Mouse (Mus musculus) kidney, embryonic 15.5 days (tissue): ENCODE data around the gene Gm16181. TPM values are rescaled to one million over a fixed set of nuclear protein-coding genes. Genes with fewer than 3 reads are reported as not detected.
A peak's percentile ranks its signal among the peaks of the same experiment; 100 is the strongest.

Experiments
- ATAC-seq: fragments of 200-750 bp; cut with Nextera tagmentation; replicated peaks from 2 replicates; pipeline ENCODE4 v1.8.0; 2017; ENCODE audit warnings: moderate TSS enrichment; ENCODE audit not compliant: low FRiP score
- H3K27ac ChIP-seq: fragments of 300-500 bp; sonication (generic); 2 replicates; pipeline ENCODE4 v1.5.1; 2015; ENCODE audit warnings: mild to moderate bottlenecking, inconsistent platforms
- H3K27me3 ChIP-seq: fragments of 300-500 bp; sonication (generic); 2 replicates; pipeline ENCODE4 v1.6.1; 2015; ENCODE audit warnings: inconsistent platforms
- H3K36me3 ChIP-seq: fragments of 300-500 bp; sonication (generic); 2 replicates; pipeline ENCODE4 v1.6.1; 2015; ENCODE audit warnings: inconsistent platforms
- H3K4me1 ChIP-seq: fragments of 300-500 bp; sonication (generic); 2 replicates; pipeline ENCODE4 v1.6.1; 2015; ENCODE audit warnings: inconsistent platforms
- H3K4me2 ChIP-seq: fragments of 300-500 bp; sonication (generic); 2 replicates; pipeline ENCODE4 v1.6.1; 2015; ENCODE audit warnings: moderate library complexity, mild to moderate bottlenecking, inconsistent platforms
- H3K4me3 ChIP-seq: fragments of 300-500 bp; sonication (generic); replicated peaks from 2 replicates; pipeline ENCODE4 v1.5.1; 2015; ENCODE audit warnings: mild to moderate bottlenecking, inconsistent platforms
- H3K9ac ChIP-seq: fragments of 300-500 bp; sonication (generic); 2 replicates; pipeline ENCODE4 v1.6.1; 2015; ENCODE audit warnings: mild to moderate bottlenecking, inconsistent platforms
- H3K9me3 ChIP-seq: fragments of 300-500 bp; sonication (generic); replicated peaks from 2 replicates; pipeline ENCODE4 v1.6.1; 2016; ENCODE audit warnings: inconsistent platforms
- WGBS: fragments of 180-500 bp; shearing (Covaris S2); methylation state at CpG from one replicate; pipeline ENCODE4 v1.1.7; 2015; ENCODE audit warnings: mixed read lengths; 5-methylcytosine and 5-hydroxymethylcytosine counted together
- polyA plus RNA-seq: library from polyadenylated mRNA; unstranded; fragments of >200 nt; fragmentation: Nextera tagmentation; extraction: Ambion mirVana; gene quantifications from 2 replicates; pipeline ENCODE4 v1.2.1, GENCODE M21; 2015

Gm16181 gene
- polyA plus RNA-seq, 1 experiment from 2014 or later: 0.65 TPM

DNA sequence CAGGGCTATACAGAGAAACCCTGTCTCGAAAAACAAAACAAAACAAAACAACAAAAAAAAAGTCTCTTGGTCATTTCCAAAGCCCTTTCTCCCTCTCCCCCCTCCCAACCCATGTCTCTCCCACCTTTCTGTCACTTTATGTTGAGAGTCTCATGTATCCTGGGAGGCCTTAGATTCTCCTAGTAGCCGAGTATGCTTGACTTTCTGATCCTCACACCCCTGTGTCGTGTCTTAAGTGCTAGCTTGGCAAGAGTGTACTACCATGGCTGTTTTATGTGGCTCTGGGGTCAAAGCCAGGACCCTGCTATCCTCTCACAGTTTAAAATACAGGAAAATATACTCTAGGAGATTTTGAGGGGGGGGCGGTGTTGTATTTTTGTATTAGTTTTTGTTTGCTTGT, 33.3 kb upstream of the Gm16181 start:
- Histone ChIP-seq H3K36me3 (no peaks in the 10 kb centered on the region), H3K4me1 (peaks cover 12% of the 10 kb centered on the region), H3K4me3 (no peak overlapping the region), H3K27ac (no peak overlapping the region), H3K9me3 (no peaks in the 10 kb centered on the region), H3K27me3 (no peaks in the 10 kb centered on the region), H3K9ac (no peak overlapping the region), H3K4me2 (no peak overlapping the region)
- ATAC-seq: no peak
- 63% methylated on average over 4 of the region's 4 CpGs for WGBS

DNA sequence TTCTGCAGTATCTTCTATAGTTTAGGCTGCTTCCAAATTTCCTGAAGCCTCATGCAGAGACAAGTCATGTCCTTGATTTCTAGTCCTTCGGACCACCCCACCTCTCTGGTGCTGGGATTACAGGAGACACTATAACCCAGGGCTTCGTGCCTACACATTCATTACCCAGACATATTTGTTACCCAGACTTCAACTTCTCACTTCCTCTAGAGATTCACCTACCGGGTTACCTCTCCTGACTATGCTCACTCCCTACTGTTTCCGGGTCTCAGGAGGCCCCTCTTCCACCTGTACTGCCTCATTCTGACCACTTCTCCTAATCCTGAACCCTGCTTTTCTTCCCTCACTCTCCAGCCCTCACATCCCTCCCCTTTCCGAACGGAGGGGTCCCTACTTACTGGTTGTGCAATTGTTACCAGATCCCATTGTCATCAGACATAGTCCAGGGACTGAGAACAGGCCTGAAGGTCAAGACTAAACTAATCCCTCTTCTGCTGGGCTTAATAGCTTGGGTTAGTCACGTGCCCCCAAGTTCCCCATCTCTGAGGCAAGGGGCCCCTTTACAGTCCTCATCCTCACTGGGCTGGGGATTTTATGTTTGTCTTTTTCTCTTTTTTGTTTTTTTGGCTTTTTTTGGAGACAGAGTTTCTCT, 32.5 kb upstream of the Gm16181 start, which contains the start of gene Lst1:
Gene Lst1, minus strand, starts transcription at position 481 of the 652 bp plus-strand sequence.
- Histone ChIP-seq H3K4me1 (peaks cover 12% of the 10 kb centered on the region), H3K27ac (no peak within 1 kb of the TSS), H3K9ac (no peak within 1 kb of the TSS), H3K4me3 (no peak within 1 kb of the TSS), H3K27me3 (0 out of 2 replicates have a peak, but pooled peaks cover under 1% of the 10 kb centered on the region), H3K4me2 (no peak within 1 kb of the TSS), H3K36me3 (no peaks in the 10 kb centered on the region), H3K9me3 (no peaks in the 10 kb centered on the region)
- ATAC-seq: no peak
- WGBS: 78% methylated on average over 7 of the region's 7 CpGs

GRCm38 (mm10) chr17:35189186-35189585, 31.4 kb upstream of the Gm16181 start:
- Histone ChIP-seq H3K4me1 (peaks cover 13% of the 10 kb centered on the region), H3K9me3 (no peaks in the 10 kb centered on the region), H3K4me2 (no peak overlapping the region), H3K4me3 (no peak overlapping the region), H3K36me3 (no peaks in the 10 kb centered on the region), H3K27ac (no peak overlapping the region), H3K27me3 (peaks cover 11% of the 10 kb centered on the region), H3K9ac (no peak overlapping the region)
- WGBS: 52% methylated on average over 1 of the region's 1 CpGs
- no peak for ATAC-seq

GRCm38 (mm10) chr17:35190096-35190495, 30.5 kb upstream of the Gm16181 start:
- no peaks in the 10 kb centered on the region for H3K9me3 ChIP-seq
- no peak for ATAC-seq
- 80% methylated on average over 4 of the region's 4 CpGs for WGBS
- no peaks in the 10 kb centered on the region for H3K36me3 ChIP-seq
- H3K4me2 ChIP-seq: no peak overlapping the region
- no peak overlapping the region for H3K4me3 ChIP-seq
- peaks cover 20% of the 10 kb centered on the region for H3K27me3 ChIP-seq
- no peak overlapping the region for H3K9ac ChIP-seq
- peaks cover 21% of the 10 kb centered on the region for H3K4me1 ChIP-seq
- H3K27ac ChIP-seq: no peak overlapping the region

- no peak for ATAC-seq
- no peak overlapping the region for H3K4me2 ChIP-seq
- H3K9ac ChIP-seq: no peak overlapping the region
- peaks cover 23% of the 10 kb centered on the region for H3K4me1 ChIP-seq
- no peaks in the 10 kb centered on the region for H3K9me3 ChIP-seq
- no peak overlapping the region for H3K4me3 ChIP-seq
- peaks cover 36% of the 10 kb centered on the region for H3K27me3 ChIP-seq
- WGBS: 70% methylated on average over 2 of the region's 2 CpGs
- H3K27ac ChIP-seq: no peak overlapping the region
- no peaks in the 10 kb centered on the region for H3K36me3 ChIP-seq
Measured at GRCm38 (mm10) chr17:35191723-35192122, 28.9 kb upstream of the Gm16181 start.

GRCm38 (mm10) chr17:35192924-35193323, 27.7 kb upstream of the Gm16181 start:
- peaks cover 22% of the 10 kb centered on the region for H3K4me1 ChIP-seq
- no peak overlapping the region for H3K4me2 ChIP-seq
- no peak overlapping the region for H3K4me3 ChIP-seq
- no peak overlapping the region for H3K27ac ChIP-seq
- H3K9me3 ChIP-seq: no peaks in the 10 kb centered on the region
- no peaks in the 10 kb centered on the region for H3K36me3 ChIP-seq
- no peak overlapping the region for H3K9ac ChIP-seq
- 85% methylated on average over 5 of the region's 5 CpGs for WGBS
- peaks cover 42% of the 10 kb centered on the region for H3K27me3 ChIP-seq
- ATAC-seq: no peak

DNA sequence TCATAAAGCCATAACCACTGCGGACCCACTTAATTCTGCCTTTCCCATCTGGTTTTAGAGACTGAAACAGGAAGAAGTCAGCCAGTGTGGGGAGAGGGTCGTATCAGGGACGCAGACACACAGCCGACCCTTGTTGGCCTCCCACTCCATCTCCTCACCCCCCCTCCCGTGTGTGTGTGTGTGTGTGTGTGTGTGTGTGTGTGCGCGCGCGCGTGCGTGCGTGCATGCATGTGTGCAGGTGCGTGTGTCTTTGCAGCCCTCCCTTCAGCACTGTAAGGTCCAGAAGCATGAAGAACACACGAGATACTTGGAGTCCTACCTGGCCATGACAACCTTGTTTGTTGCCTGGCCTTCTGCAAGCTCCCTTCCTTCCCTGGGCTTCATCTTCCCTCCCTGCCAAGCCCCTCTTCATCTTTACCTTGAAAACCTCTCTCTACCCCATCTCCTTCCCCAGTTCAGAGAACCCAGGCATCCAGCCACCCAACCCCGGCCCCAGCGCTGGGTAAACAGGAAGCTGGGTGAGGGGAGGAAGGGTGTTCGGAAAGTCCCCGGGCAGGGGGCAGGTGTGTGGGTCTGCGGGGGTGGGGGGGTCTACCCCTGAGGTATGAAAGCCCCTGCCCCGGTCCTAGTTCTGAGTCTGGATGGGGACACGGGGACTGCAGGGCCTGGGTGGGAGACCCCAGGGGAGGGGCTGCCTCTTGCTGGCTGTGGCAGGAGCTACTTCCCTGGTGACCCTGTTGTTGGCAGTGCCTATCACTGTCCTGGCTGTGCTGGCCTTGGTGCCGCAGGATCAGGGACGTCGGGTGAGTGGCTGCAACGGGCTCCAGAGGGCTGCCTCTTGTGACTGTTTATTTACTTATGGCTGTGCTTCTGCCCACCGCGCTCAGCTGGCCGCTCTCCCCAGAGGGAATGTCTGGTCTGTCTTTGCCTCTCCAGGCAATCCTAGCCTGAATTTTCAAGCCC, 26.5 kb upstream of the Gm16181 start, which contains the start of gene Ltb:
Gene Ltb, plus strand, starts transcription at position 559 of the 963 bp plus-strand sequence.
- no peak within 1 kb of the TSS for H3K9ac ChIP-seq

DNA sequence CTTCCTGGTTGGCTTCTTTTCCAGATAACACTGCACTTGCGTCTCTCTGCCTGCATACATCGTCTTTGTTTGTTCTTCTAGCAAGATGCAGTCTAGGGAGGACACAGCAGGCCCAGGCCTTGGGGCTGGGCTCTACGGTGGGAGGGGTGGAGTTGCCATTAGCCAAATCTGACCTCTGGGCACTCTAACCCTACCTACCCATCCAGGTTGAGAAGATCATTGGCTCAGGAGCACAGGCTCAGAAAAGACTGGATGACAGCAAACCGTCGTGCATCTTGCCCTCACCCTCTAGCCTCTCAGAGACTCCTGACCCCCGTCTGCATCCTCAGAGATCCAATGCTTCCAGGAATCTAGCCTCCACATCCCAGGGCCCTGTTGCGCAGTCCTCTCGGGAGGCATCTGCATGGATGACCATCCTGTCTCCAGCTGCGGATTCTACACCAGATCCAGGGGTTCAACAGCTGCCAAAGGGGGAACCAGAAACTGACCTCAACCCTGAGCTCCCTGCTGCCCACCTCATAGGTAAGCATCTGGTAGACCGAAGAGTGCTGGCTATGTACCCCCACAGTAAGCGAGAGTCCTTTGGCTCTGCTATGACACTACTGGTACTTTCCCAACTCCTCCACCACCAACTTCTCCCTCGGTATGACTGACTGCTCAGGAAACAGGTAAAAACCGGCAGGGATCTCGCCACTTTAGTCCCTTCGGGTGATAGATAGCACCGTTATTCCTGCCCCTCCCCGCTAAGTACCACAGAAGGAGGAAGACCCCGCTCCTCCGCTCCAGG, 25.6 kb upstream of the Gm16181 start:
- WGBS: 43% methylated on average over 19 of the region's 19 CpGs
- ATAC-seq: peak; percentile 53
- Histone ChIP-seq H3K27ac (no peak overlapping the region), H3K4me3 (peak overlapping the region; percentile 49), H3K9me3 (no peaks in the 10 kb centered on the region), H3K36me3 (no peaks in the 10 kb centered on the region), H3K4me1 (peaks cover 22% of the 10 kb centered on the region), H3K9ac (peak overlapping the region; percentile 37; the same call in 1 of the 2 replicates), H3K4me2 (peak overlapping the region; percentile 83), H3K27me3 (peaks cover 57% of the 10 kb centered on the region)

More for the DNA sequence above, 26.5 kb upstream of the Gm16181 start, which contains the start of gene Ltb:
- H3K4me3 ChIP-seq: peak within 1 kb of the TSS; percentile 49
- H3K27me3 ChIP-seq: peaks cover 50% of the 10 kb centered on the region
- no peak within 1 kb of the TSS for H3K27ac ChIP-seq
- 59% methylated on average over 28 of the region's 28 CpGs for WGBS
- H3K36me3 ChIP-seq: no peaks in the 10 kb centered on the region
- ATAC-seq: no peak
- H3K4me1 ChIP-seq: peaks cover 22% of the 10 kb centered on the region
- H3K4me2 ChIP-seq: peak within 1 kb of the TSS; percentile 83
- no peaks in the 10 kb centered on the region for H3K9me3 ChIP-seq

DNA sequence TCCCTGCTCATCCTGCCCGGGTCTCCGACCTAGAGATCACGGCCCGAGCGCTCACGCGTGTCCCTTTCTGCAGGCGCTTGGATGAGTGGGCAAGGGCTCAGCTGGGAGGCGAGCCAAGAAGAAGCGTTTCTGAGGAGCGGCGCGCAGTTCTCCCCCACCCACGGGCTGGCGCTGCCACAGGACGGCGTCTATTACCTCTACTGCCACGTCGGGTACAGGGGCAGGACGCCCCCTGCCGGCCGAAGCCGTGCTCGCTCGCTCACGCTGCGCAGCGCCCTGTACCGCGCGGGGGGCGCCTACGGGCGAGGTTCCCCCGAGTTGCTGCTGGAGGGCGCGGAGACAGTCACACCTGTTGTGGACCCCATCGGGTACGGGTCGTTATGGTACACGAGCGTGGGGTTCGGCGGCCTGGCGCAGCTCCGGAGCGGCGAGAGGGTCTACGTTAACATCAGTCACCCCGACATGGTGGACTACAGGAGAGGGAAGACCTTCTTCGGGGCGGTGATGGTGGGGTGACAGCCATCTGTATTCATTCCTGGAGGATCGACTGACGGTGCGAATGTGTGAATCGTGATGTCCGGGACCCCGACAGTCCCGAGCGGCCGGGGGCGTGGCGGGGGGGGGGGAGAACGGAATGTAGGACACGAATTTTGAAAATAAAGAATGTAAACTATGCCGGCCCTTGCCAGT, 24.9 kb upstream of the Gm16181 start:
- Histone ChIP-seq H3K27ac (no peak overlapping the region), H3K36me3 (no peaks in the 10 kb centered on the region), H3K4me2 (peak overlapping the region; percentile 83), H3K9ac (peak overlapping the region; percentile 37), H3K27me3 (peaks cover 65% of the 10 kb centered on the region), H3K4me3 (peak overlapping the region; percentile 49), H3K9me3 (no peaks in the 10 kb centered on the region), H3K4me1 (peaks cover 22% of the 10 kb centered on the region)
- WGBS: 1% methylated on average over 66 of the region's 66 CpGs
- ATAC-seq: peak; percentile 81

DNA sequence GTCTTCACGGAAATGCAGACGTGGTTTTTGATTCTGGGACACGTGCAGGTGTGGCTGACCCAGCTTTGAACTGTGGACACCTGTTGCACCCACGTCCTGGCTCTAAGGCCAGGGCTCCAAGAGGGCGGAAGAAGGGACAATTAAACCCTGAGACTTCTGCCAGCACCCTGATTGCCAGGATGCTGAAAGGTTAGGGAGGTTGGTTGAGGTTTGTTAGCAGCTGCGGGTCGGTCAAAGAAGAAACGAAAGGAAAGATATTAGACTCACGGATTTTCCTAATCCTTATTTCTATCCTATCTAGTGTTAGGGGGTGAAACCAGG, 24.4 kb upstream of the Gm16181 start:
- H3K36me3 ChIP-seq: no peaks in the 10 kb centered on the region
- 0 out of 2 replicates have a peak, but pooled peaks have one; percentile 31 for ATAC-seq
- peak overlapping the region; percentile 49 for H3K4me3 ChIP-seq
- H3K9ac ChIP-seq: no peak overlapping the region
- peaks cover 70% of the 10 kb centered on the region for H3K27me3 ChIP-seq
- peak overlapping the region; percentile 83 for H3K4me2 ChIP-seq
- WGBS: 29% methylated on average over 9 of the region's 9 CpGs
- no peaks in the 10 kb centered on the region for H3K9me3 ChIP-seq
- H3K4me1 ChIP-seq: peaks cover 22% of the 10 kb centered on the region
- no peak overlapping the region for H3K27ac ChIP-seq

GRCm38 (mm10) chr17:35197126-35197525, 23.5 kb upstream of the Gm16181 start:
- Histone ChIP-seq H3K9ac (no peak overlapping the region), H3K4me3 (no peak overlapping the region), H3K36me3 (no peaks in the 10 kb centered on the region), H3K4me1 (peaks cover 26% of the 10 kb centered on the region), H3K27me3 (peaks cover 78% of the 10 kb centered on the region), H3K9me3 (no peaks in the 10 kb centered on the region), H3K27ac (no peak overlapping the region), H3K4me2 (no peak overlapping the region)
- WGBS: 46% methylated on average over 6 of the region's 6 CpGs
- ATAC-seq: no peak
